Mouse (Mus musculus) MEL (cell line): ENCODE results near the gene Dock3.

Experiments
- CTCF ChIP-seq, 3 experiments: IDR thresholded peaks in 2 of 3; conservative IDR thresholded peaks in 1 of 3; 2 replicates each; pipeline ENCODE4 v1.5.1; 2011 to 2012; ENCODE audit warnings: low read length in 3 of 3, low read depth in 2 of 3, mild to moderate bottlenecking in 2 of 3, improper control_type of control experiment in 1 of 3, inconsistent platforms in 1 of 3, mixed read lengths in 1 of 3, moderate library complexity in 1 of 3; ENCODE audit not compliant: control insufficient read depth in 1 of 3, insufficient read depth in 1 of 3, poor library complexity in 1 of 3, severe bottlenecking in 1 of 3
- EP300 ChIP-seq, 2 experiments: IDR thresholded peaks; 2 replicates each; pipeline ENCODE4 v1.6.1; 2011; ENCODE audit warnings: improper control_type of control experiment in 2 of 2, low read length in 2 of 2, low read depth in 1 of 2, mild to moderate bottlenecking in 1 of 2
- GATA1 ChIP-seq: IDR thresholded peaks from 2 replicates; pipeline ENCODE4 v1.6.1; 2011; ENCODE audit warnings: low read depth, low read length, improper control_type of control experiment
- MAZ ChIP-seq: IDR thresholded peaks from 2 replicates; pipeline ENCODE4 v1.6.1; 2012; ENCODE audit warnings: low read depth, mild to moderate bottlenecking, inconsistent platforms, low read length, improper control_type of control experiment
- POLR2A ChIP-seq, 2 experiments: IDR thresholded peaks; 2 replicates each; pipeline ENCODE4 v1.6.1; 2011 to 2012; ENCODE audit warnings: low read length in 2 of 2, mild to moderate bottlenecking in 2 of 2, control low read depth in 1 of 2, improper control_type of control experiment in 1 of 2, low read depth in 1 of 2, moderate library complexity in 1 of 2; ENCODE audit not compliant: control insufficient read depth in 1 of 2, insufficient read depth in 1 of 2, poor library complexity in 1 of 2
- POLR2AphosphoS5 ChIP-seq: IDR thresholded peaks from 2 replicates; pipeline ENCODE4 v1.6.1; 2012; ENCODE audit warnings: low read depth, borderline replicate concordance, mild to moderate bottlenecking, inconsistent platforms, low read length, moderate library complexity, mixed read lengths
- TAL1 ChIP-seq: IDR thresholded peaks from 2 replicates; pipeline ENCODE4 v1.6.1; 2012; ENCODE audit warnings: mild to moderate bottlenecking, inconsistent platforms, low read length, moderate library complexity, mixed read lengths
- UBTF ChIP-seq: IDR thresholded peaks from 2 replicates; pipeline ENCODE4 v1.6.1; 2012; ENCODE audit warnings: low read depth, mild to moderate bottlenecking, inconsistent platforms, low read length, improper control_type of control experiment, moderate library complexity, borderline replicate concordance; ENCODE audit not compliant: insufficient read depth
- USF1 ChIP-seq: IDR thresholded peaks from 2 replicates; pipeline ENCODE4 v1.6.1; 2014; ENCODE audit warnings: low read depth, mild to moderate bottlenecking, inconsistent platforms, low read length, improper control_type of control experiment, moderate library complexity
- ZC3H11A ChIP-seq: IDR thresholded peaks from 2 replicates; pipeline ENCODE4 v1.6.1; 2012; ENCODE audit warnings: low read depth, mild to moderate bottlenecking, inconsistent platforms, low read length, improper control_type of control experiment
- ZKSCAN1 ChIP-seq: IDR thresholded peaks from 2 replicates; pipeline ENCODE4 v1.6.1; 2012; ENCODE audit warnings: low read depth, mild to moderate bottlenecking, inconsistent platforms, low read length, improper control_type of control experiment, moderate library complexity

DNA sequence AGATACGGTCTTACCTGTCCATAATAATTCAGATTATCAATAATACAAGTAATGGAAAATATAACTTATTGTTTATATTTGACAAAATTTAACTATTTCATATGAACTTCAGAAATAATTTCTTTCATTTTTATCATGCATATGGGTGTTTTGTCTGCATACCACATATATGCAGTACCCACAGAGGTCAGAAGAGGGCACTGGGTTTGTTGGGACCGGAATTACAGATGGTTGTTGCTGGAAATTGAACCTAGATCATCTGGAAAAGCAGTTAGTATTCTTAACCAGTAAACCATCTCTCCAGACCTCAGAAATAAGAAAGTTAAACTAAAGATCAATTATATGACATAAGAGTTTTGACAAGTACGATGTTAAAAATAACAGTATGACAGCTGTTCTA is 261.0 kb downstream of the Dock3 start:
- no peak for TF ChIP-seq GATA1
- peak; percentile 32 to 60 (median 40); a peak in 5 of 6 replicates for TF ChIP-seq CTCF (IDR thresholded peaks at IDR 0.05 in 2 of 3, conservative IDR thresholded peaks at IDR 0.05 in 1 of 3; ENCODE audit: control insufficient read depth in 1 of 3, insufficient read depth in 1 of 3, low read depth in 2 of 3, low read length in 3 of 3, poor library complexity in 1 of 3, severe bottlenecking in 1 of 3)
- TF ChIP-seq ZC3H11A, result peak; percentile 21; the same call in 1 of the 2 replicates
- TF ChIP-seq ZKSCAN1, result no peak
- TF ChIP-seq POLR2AphosphoS5, result no peak
- no peak for TF ChIP-seq TAL1
- TF ChIP-seq EP300 (IDR thresholded peaks at IDR 0.05; ENCODE audit: low read depth in 1 of 2, low read length in 2 of 2), result no peak
- no peak for TF ChIP-seq UBTF
- TF ChIP-seq POLR2A (IDR thresholded peaks at IDR 0.05; ENCODE audit: control insufficient read depth in 1 of 2, insufficient read depth in 1 of 2, low read depth in 1 of 2, low read length in 2 of 2, poor library complexity in 1 of 2), result no peak
- no peak for TF ChIP-seq USF1
- TF ChIP-seq MAZ, result no peak
